Mouse (Mus musculus) embryonic facial prominence, embryonic 13.5 days (tissue): ENCODE data around the gene Nrp1. TPM values are rescaled to one million over a fixed set of nuclear protein-coding genes. Genes with fewer than 3 reads are reported as not detected.

Experiments
- ATAC-seq: fragments of 200-750 bp; cut with Nextera tagmentation; 2 replicates; pipeline ENCODE4 v1.8.0; 2017; ENCODE audit warnings: low read depth; ENCODE audit not compliant: insufficient number of reproducible peaks, insufficient read depth, low FRiP score, low TSS enrichment
- H3K27ac ChIP-seq: fragments of 300-500 bp; sonication (generic); 2 replicates; pipeline ENCODE4 v1.5.1; 2015; ENCODE audit warnings: moderate library complexity, mild to moderate bottlenecking, inconsistent platforms
- H3K27me3 ChIP-seq: fragments of 300-500 bp; sonication (generic); 2 replicates; pipeline ENCODE4 v1.6.1; 2015; ENCODE audit warnings: mild to moderate bottlenecking, inconsistent platforms
- H3K36me3 ChIP-seq: fragments of 300-500 bp; sonication (generic); 2 replicates; pipeline ENCODE4 v1.6.1; 2015; ENCODE audit warnings: mild to moderate bottlenecking, inconsistent platforms
- H3K4me1 ChIP-seq: fragments of 300-500 bp; sonication (generic); 2 replicates; pipeline ENCODE4 v1.6.1; 2015; ENCODE audit warnings: inconsistent platforms
- H3K4me2 ChIP-seq: fragments of 300-500 bp; sonication (generic); 2 replicates; pipeline ENCODE4 v1.6.1; 2015; ENCODE audit warnings: moderate library complexity, mild to moderate bottlenecking, inconsistent platforms
- H3K4me3 ChIP-seq: fragments of 300-500 bp; sonication (generic); 2 replicates; pipeline ENCODE4 v1.5.1; 2015; ENCODE audit warnings: mild to moderate bottlenecking, inconsistent platforms
- H3K9ac ChIP-seq: fragments of 300-500 bp; sonication (generic); 2 replicates; pipeline ENCODE4 v1.6.1; 2015; ENCODE audit warnings: mild to moderate bottlenecking, inconsistent platforms
- H3K9me3 ChIP-seq: fragments of 300-500 bp; sonication (generic); 2 replicates; pipeline ENCODE4 v1.6.1; 2016; ENCODE audit warnings: inconsistent platforms
- WGBS: fragments of 180-500 bp; shearing (Covaris S2); methylation state at CpG from one replicate; pipeline ENCODE4 v1.1.7; 2015; ENCODE audit warnings: mixed read lengths; 5-methylcytosine and 5-hydroxymethylcytosine counted together
- polyA plus RNA-seq: library from polyadenylated mRNA; unstranded; fragments of >200 nt; fragmentation: Nextera tagmentation; extraction: Ambion mirVana; gene quantifications from 2 replicates; pipeline ENCODE4 v1.2.1, GENCODE M21; 2015

The Nrp1 gene
- polyA plus RNA-seq, 1 experiment from 2014 or later, result 86.3 TPM

DNA sequence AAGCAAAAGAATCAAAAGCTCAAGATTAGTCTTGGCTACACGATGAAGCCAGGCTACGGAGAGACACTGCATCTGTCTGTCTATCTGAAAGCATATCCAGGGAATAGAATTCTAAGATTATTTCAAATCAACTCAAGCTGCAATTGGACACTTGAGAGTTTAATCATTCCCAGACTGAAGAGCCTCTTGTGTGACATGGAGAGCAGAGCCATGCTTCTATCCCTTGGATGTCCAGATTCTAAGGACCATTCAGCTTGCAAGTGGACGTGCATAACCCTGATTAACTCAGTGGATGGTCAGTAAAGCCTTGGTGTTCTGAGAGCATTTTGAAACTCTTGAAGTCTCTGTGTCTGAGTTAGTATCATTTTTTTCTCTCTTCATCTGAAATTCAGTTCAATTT is 95.6 kb downstream of the Nrp1 start:
- Histone ChIP-seq H3K27me3 (no peaks in the 10 kb centered on the region), H3K4me1 (peaks cover 31% of the 10 kb centered on the region), H3K4me2 (no peak overlapping the region), H3K9me3 (no peaks in the 10 kb centered on the region), H3K4me3 (no peak overlapping the region), H3K36me3 (peaks cover 7% of the 10 kb centered on the region; the same call in 1 of the 2 replicates), H3K27ac (no peak overlapping the region), H3K9ac (no peak overlapping the region)
- WGBS, result 43% methylated on average over 3 of the region's 3 CpGs
- no peak for ATAC-seq

DNA sequence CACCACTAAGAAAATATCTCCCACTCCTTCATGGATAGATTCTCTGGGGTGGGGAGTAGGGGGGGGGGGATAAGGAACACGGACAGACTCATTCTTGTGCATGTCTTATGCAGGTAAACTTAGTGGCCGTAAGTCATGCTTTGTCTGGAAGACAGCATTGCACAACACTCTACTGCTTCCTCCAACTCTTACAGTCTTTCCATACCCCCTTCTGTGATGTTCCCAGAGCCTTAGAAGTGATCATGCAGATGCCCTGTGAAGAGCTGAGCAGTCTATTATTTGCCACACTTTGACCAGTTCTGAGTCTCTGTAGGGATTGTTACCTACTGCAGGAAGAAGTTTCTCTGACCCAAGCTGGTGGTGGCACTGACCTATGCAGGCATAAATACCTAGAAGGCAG is 98.9 kb downstream of the Nrp1 start:
- H3K27ac ChIP-seq, result no peak overlapping the region
- peaks cover 23% of the 10 kb centered on the region for H3K4me1 ChIP-seq
- peaks cover 12% of the 10 kb centered on the region; the same call in 1 of the 2 replicates for H3K36me3 ChIP-seq
- no peak overlapping the region for H3K4me2 ChIP-seq
- no peaks in the 10 kb centered on the region; the same call in none of the 2 replicates for H3K27me3 ChIP-seq
- no peak overlapping the region for H3K9ac ChIP-seq
- H3K9me3 ChIP-seq, result no peaks in the 10 kb centered on the region
- ATAC-seq, result no peak
- 81% methylated on average over 2 of the region's 2 CpGs for WGBS
- H3K4me3 ChIP-seq, result no peak overlapping the region

DNA sequence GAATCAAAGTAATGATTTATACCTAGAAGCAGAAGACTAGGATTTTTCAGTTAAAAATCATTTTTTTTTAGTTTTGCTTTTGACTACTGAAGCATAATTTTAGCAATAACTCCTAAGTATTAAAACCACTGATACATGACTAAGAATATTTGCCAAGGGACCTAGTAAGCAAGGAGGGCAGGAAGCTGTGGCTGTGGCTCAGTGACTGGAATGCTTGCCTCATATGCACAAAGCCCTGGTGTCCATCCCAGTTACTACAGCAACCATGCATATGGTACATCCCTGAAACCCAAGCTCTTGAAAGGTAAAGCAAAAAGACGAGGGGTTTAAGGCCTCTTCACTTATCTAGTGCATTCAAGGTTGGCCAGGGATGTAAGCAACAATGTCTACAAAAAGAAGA is 101.3 kb downstream of the Nrp1 start:
- no peak for ATAC-seq
- Histone ChIP-seq H3K4me3 (no peak overlapping the region), H3K9ac (no peak overlapping the region), H3K4me2 (no peak overlapping the region), H3K9me3 (no peaks in the 10 kb centered on the region), H3K27ac (no peak overlapping the region), H3K36me3 (peaks cover 12% of the 10 kb centered on the region; the same call in 1 of the 2 replicates), H3K27me3 (no peaks in the 10 kb centered on the region; the same call in none of the 2 replicates), H3K4me1 (peaks cover 14% of the 10 kb centered on the region)
- WGBS, result 58% methylated on average over 1 of the region's 1 CpGs

DNA sequence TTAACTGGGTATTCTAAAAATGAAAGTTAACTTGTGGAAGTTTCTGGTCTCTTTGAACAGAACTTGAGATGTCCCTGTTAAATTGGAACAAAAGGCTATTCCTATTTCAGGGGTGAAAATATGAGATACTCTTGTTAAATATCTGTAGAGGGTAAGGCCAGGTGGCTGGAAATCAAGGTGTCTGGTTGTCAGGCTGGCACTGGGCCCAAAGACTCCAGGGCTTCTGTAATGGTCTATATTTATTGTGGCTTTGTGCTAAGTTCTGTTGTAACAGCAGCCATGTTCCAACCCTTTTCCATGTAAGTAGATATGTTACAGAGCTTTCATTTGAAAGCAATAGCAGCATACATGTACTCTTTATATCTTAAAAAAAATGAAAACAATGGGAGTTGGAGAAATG is 103.3 kb downstream of the Nrp1 start:
- ATAC-seq, result no peak
- no peak overlapping the region for H3K4me2 ChIP-seq
- H3K4me1 ChIP-seq, result peaks cover 10% of the 10 kb centered on the region
- no peak overlapping the region for H3K27ac ChIP-seq
- H3K27me3 ChIP-seq, result no peaks in the 10 kb centered on the region; the same call in none of the 2 replicates
- no peaks in the 10 kb centered on the region for H3K9me3 ChIP-seq
- no peak overlapping the region for H3K4me3 ChIP-seq
- peaks cover 12% of the 10 kb centered on the region; the same call in 1 of the 2 replicates for H3K36me3 ChIP-seq
- H3K9ac ChIP-seq, result no peak overlapping the region

DNA sequence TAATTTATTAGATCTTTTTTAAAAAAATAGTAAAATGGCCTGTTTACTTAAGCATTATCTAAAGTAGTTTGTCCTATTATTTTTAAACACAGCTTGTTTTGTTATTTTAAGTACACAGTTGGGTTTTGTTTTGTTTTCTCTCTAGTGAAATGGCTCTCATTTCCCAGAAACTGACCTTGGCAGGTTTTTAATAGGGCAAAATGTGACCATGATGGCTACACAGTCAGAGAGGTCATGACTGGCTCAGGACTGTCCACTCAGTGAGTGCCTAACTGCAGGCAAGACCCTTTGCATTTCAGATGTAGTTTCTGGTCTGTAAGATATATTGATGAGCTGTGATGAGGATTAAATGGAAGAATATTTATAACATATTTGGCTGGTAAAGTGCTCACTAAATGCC is 104.8 kb downstream of the Nrp1 start:
- no peak for ATAC-seq
- H3K4me3 ChIP-seq, result no peak overlapping the region
- H3K27me3 ChIP-seq, result no peaks in the 10 kb centered on the region; the same call in none of the 2 replicates
- no peak overlapping the region for H3K9ac ChIP-seq
- peaks cover 2% of the 10 kb centered on the region; the same call in 1 of the 2 replicates for H3K4me1 ChIP-seq
- H3K36me3 ChIP-seq, result peaks cover 12% of the 10 kb centered on the region; the same call in 1 of the 2 replicates
- no peaks in the 10 kb centered on the region for H3K9me3 ChIP-seq
- no peak overlapping the region for H3K27ac ChIP-seq
- no peak overlapping the region for H3K4me2 ChIP-seq

DNA sequence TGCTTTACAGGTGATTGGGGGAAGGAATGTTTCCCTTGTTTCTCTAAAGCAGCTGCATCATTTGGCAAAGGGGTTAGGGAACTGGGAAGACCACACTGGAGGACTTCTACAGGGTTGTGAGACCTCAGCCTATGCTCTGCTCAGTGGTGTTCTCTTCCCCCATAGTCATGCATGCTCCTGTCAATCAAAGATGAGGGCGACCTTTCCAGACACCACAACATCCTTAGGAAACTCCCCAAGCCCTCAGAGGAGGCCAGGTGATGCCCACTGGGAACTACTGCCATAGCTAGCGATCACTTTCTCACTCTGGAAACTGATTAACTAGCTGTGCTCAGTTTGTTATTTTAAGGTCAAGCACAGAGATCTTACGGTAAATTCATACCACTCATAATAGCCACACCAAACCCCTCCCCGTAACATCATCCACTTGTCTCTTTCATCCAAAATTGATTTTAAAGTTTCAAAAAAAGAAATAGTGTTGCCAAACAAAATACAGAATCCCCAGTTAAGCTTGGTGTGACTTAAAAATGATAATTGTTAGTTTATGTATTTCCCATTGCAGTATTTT is 105.7 kb downstream of the Nrp1 start:
- no peak for ATAC-seq
- Histone ChIP-seq H3K4me1 (no peaks in the 10 kb centered on the region), H3K4me3 (no peak overlapping the region), H3K27ac (no peak overlapping the region), H3K9me3 (no peaks in the 10 kb centered on the region), H3K36me3 (peaks cover 20% of the 10 kb centered on the region), H3K27me3 (no peaks in the 10 kb centered on the region; the same call in none of the 2 replicates), H3K9ac (no peak overlapping the region), H3K4me2 (no peak overlapping the region)
- 75% methylated on average over 4 of the region's 4 CpGs for WGBS

DNA sequence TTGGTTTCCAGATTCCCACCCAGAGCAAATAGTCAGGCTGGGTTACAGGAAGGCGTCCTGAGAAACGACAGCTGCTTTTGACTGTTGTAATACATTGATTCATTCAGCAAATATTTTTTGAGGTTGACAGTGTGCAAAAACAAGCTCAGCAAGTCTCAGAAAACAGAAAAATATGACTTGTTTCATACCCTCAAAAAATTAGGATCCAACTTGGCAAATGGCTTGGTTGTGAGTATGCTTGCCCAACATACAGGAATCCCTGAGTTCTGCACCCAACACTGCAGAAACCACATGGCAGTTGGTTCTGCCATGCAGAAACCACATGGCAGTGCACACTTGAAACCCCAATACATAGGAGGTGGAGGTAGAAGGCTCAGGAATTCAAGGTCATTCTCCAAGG is 107.1 kb downstream of the Nrp1 start:
- Histone ChIP-seq H3K27ac (no peak overlapping the region), H3K4me3 (no peak overlapping the region), H3K27me3 (no peaks in the 10 kb centered on the region), H3K9ac (no peak overlapping the region), H3K9me3 (no peaks in the 10 kb centered on the region), H3K4me1 (no peaks in the 10 kb centered on the region), H3K4me2 (no peak overlapping the region), H3K36me3 (peaks cover 16% of the 10 kb centered on the region)
- ATAC-seq, result no peak
- 87% methylated on average over 2 of the region's 2 CpGs for whole genome bisulfite sequencing

DNA sequence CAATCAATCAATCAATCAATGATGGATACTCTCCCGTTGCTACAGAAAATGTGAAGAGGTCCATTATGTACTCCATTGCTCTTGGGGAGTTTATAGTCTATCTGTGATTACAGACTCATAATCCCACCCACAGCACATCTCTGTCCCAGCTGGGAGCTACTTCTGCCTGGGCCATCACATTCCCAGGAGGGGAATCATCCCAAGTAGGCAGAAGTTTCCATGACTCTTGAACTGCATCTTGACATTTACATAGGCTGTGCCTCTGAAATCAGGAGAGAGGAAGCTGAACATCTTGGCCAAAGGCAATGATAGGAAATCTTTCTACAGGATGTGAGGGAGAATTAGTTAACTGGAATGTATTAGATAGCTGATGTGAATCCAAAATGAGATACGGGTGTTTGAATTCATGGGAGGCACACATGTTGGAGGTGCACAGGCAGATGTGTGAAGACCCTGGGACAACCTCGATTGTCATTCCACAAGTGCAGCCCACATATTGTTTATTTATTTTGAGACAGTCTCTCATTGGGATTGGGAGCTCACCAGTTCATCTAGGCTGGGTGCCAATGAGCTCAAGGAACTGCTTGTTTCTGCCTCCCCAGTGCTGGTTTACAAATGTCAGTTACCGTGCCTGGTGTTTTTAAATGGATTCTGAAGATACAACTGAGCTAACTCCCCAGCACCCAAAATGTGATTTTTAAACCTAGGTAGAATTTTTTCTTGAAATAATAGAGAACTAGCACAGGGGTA is 108.5 kb downstream of the Nrp1 start:
- no peaks in the 10 kb centered on the region for H3K4me1 ChIP-seq
- no peak overlapping the region for H3K9ac ChIP-seq
- no peak for ATAC-seq
- no peak overlapping the region for H3K27ac ChIP-seq
- H3K4me3 ChIP-seq, result no peak overlapping the region
- H3K4me2 ChIP-seq, result no peak overlapping the region
- H3K36me3 ChIP-seq, result peaks cover 15% of the 10 kb centered on the region
- no peaks in the 10 kb centered on the region for H3K27me3 ChIP-seq
- WGBS, result 70% methylated on average over 4 of the region's 4 CpGs
- H3K9me3 ChIP-seq, result no peaks in the 10 kb centered on the region

DNA sequence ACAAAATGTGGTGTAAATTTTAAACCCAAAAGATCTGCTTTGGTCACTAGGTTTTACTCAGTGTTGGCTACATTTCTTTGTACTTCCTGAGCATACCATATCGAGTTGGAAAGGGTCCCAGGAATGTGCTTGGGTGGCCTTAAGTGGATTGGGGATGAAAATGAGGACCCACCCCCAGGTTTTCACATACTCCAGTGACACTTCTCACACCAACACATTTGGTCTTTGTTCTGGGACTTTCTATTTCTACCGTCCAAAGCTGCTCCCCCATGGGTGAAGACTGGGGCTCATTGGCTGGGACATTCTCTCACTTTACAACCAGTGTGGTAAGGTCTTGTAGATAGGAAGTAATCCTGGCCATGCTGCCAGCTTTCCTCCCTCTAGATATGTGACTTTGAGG is 111.7 kb downstream of the Nrp1 start:
- H3K36me3 ChIP-seq, result peaks cover 19% of the 10 kb centered on the region
- no peak overlapping the region for H3K27ac ChIP-seq
- H3K9ac ChIP-seq, result no peak overlapping the region
- H3K4me3 ChIP-seq, result no peak overlapping the region
- H3K4me1 ChIP-seq, result no peaks in the 10 kb centered on the region
- no peaks in the 10 kb centered on the region for H3K9me3 ChIP-seq
- no peak for ATAC-seq
- H3K4me2 ChIP-seq, result no peak overlapping the region
- WGBS, result 59% methylated on average over 2 of the region's 2 CpGs
- no peaks in the 10 kb centered on the region for H3K27me3 ChIP-seq

DNA sequence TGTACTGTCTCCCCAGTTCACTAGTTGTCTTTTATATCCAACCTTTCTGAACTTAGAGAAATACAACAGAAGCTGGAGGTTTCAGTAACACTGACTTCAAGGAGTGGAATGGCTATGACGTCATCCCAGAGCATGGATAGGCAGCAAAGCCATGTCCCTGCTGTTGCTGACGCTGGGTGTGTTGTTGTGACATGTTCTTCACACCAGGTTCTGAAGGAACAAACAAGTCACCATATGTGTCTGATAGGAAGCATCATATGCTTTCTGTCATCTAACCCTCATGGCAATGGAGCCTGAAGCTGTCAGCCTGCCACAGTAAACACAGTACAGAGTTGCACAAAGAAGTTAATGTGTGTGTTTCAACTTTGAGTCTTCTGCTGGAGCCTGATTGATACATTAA is 112.8 kb downstream of the Nrp1 start:
- Histone ChIP-seq H3K9me3 (no peaks in the 10 kb centered on the region), H3K4me2 (no peak overlapping the region), H3K27ac (no peak overlapping the region), H3K27me3 (no peaks in the 10 kb centered on the region), H3K4me1 (peaks cover 2% of the 10 kb centered on the region; the same call in 1 of the 2 replicates), H3K4me3 (no peak overlapping the region), H3K9ac (no peak overlapping the region), H3K36me3 (peaks cover 19% of the 10 kb centered on the region)
- no peak for ATAC-seq
- 83% methylated on average over 2 of the region's 2 CpGs for WGBS

DNA sequence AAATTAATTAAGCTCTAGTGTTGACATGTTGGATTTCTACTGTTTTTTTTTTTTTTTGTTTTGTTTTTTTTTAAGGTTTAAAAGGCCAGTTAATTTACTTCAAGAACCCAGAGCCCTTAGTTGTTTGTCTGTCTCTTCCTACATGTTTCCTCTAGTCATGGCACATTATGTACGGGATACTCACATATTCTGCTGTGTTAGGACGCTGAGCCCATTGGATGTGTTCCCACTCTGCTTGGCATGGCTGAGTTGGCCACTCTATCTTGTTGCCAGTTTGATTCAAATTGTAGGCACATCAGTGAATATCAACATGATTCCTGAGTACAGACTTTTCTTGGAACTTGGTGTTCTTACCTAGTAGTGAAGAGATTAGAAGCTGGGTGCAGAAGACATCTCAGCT is 114.5 kb downstream of the Nrp1 start:
- Histone ChIP-seq H3K9me3 (no peaks in the 10 kb centered on the region), H3K4me2 (no peak overlapping the region), H3K27ac (no peak overlapping the region), H3K9ac (no peak overlapping the region), H3K36me3 (peaks cover 23% of the 10 kb centered on the region), H3K27me3 (no peaks in the 10 kb centered on the region), H3K4me3 (no peak overlapping the region), H3K4me1 (peaks cover 4% of the 10 kb centered on the region; the same call in 1 of the 2 replicates)
- ATAC-seq, result no peak
- WGBS, result 86% methylated on average over 2 of the region's 2 CpGs
